Mouse (Mus musculus): Measurements from ENCODE around the gene Ptpn12. TPM values are rescaled to one million over a fixed set of nuclear protein-coding genes. Genes with fewer than 3 reads are reported as not detected.

The Ptpn12 gene
- polyA plus RNA-seq, 1 experiment: 32.8 TPM

GRCm38 (mm10) chr5:20997555-20997954 is 58.2 kb downstream of the Ptpn12 start:
- WGBS: 93% methylated on average over 6 of the region's 6 CpGs
- peaks cover 52% of the 10 kb centered on the region for H3K36me3 ChIP-seq (ENCODE audit: control insufficient read depth, insufficient read depth, low read length)
- TF ChIP-seq POLR2A (IDR thresholded peaks at IDR 0.05; ENCODE audit: low read depth, low read length): no peak
- TF ChIP-seq CTCF (IDR thresholded peaks at IDR 0.05; ENCODE audit: extremely low read depth, insufficient read length, insufficient replicate concordance, low read depth, low read length): no peak
- H3K27ac ChIP-seq (ENCODE audit: insufficient read depth, low read depth, low read length): no peak overlapping the region
- H3K27me3 ChIP-seq (ENCODE audit: control insufficient read depth, insufficient read depth, low read length): no peaks in the 10 kb centered on the region
- H3K4me1 ChIP-seq (ENCODE audit: control insufficient read depth, insufficient read depth, insufficient read length, low read length): no peaks in the 10 kb centered on the region
- H3K4me3 ChIP-seq (ENCODE audit: low read depth, low read length): no peak overlapping the region

GRCm38 (mm10) chr5:20990062-20990809 is 65.5 kb downstream of the Ptpn12 start:
- no peak for TF ChIP-seq CTCF (IDR thresholded peaks at IDR 0.05; ENCODE audit: extremely low read depth, insufficient read length, insufficient replicate concordance, low read depth, low read length)
- TF ChIP-seq POLR2A (IDR thresholded peaks at IDR 0.05; ENCODE audit: low read depth, low read length): no peak
- Histone ChIP-seq H3K36me3 (ENCODE audit: control insufficient read depth, insufficient read depth, low read length) (peaks cover 38% of the 10 kb centered on the region), H3K4me1 (ENCODE audit: control insufficient read depth, insufficient read depth, insufficient read length, low read length) (no peaks in the 10 kb centered on the region; the same call in 1 of the 2 replicates)

GRCm38 (mm10) chr5:20986271-20986670 is 69.4 kb downstream of the Ptpn12 start:
- no peaks in the 10 kb centered on the region for H3K27me3 ChIP-seq (ENCODE audit: control insufficient read depth, insufficient read depth, low read length)
- TF ChIP-seq CTCF (IDR thresholded peaks at IDR 0.05; ENCODE audit: extremely low read depth, insufficient read length, insufficient replicate concordance, low read depth, low read length) (no peak), POLR2A (IDR thresholded peaks at IDR 0.05; ENCODE audit: low read depth, low read length) (no peak)
- 93% methylated on average over 8 of the region's 8 CpGs for WGBS
- no peaks in the 10 kb centered on the region; the same call in 1 of the 2 replicates for H3K4me1 ChIP-seq (ENCODE audit: control insufficient read depth, insufficient read depth, insufficient read length, low read length)
- no peak overlapping the region for H3K4me3 ChIP-seq (ENCODE audit: low read depth, low read length)
- H3K36me3 ChIP-seq (ENCODE audit: control insufficient read depth, insufficient read depth, low read length): peaks cover 23% of the 10 kb centered on the region
- H3K27ac ChIP-seq (ENCODE audit: insufficient read depth, low read depth, low read length): no peak overlapping the region

More at GRCm38 (mm10) chr5:20990062-20990809, 65.5 kb downstream of the Ptpn12 start:
- WGBS: 45% methylated on average over 8 of the region's 8 CpGs
- H3K4me3 ChIP-seq (ENCODE audit: low read depth, low read length): no peak overlapping the region
- peak overlapping the region; percentile 30; the same call in 1 of the 2 replicates for H3K27ac ChIP-seq (ENCODE audit: insufficient read depth, low read depth, low read length)
- no peaks in the 10 kb centered on the region for H3K27me3 ChIP-seq (ENCODE audit: control insufficient read depth, insufficient read depth, low read length)

DNA sequence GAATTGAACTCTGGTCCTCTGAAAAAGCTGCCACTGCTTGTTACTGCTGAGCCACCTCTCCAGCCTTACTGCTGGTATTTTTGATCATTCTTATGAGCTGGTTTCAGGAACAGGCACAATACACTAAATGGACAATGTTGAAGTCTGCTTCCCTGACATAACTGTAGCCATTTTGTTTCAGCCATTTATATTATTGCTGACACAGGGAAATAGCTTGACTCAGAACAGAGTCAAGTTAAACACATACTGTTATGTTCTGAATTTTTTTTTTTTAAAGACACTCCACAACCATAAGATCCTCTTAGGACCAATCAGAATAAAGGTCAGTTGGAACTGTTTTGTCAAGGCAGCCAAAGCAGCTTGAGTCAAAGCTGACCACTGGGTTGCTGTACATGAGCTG is 72.2 kb downstream of the Ptpn12 start:
- H3K4me3 ChIP-seq (ENCODE audit: low read depth, low read length): no peak overlapping the region
- no peaks in the 10 kb centered on the region for H3K4me1 ChIP-seq (ENCODE audit: control insufficient read depth, insufficient read depth, insufficient read length, low read length)
- H3K27ac ChIP-seq (ENCODE audit: insufficient read depth, low read depth, low read length): no peak overlapping the region
- peaks cover 19% of the 10 kb centered on the region for H3K36me3 ChIP-seq (ENCODE audit: control insufficient read depth, insufficient read depth, low read length)
- no peak for TF ChIP-seq POLR2A (IDR thresholded peaks at IDR 0.05; ENCODE audit: low read depth, low read length)
- TF ChIP-seq CTCF (IDR thresholded peaks at IDR 0.05; ENCODE audit: extremely low read depth, insufficient read length, insufficient replicate concordance, low read depth, low read length): no peak
- H3K27me3 ChIP-seq (ENCODE audit: control insufficient read depth, insufficient read depth, low read length): no peaks in the 10 kb centered on the region

- 85% methylated on average over 4 of the region's 4 CpGs for WGBS
- TF ChIP-seq POLR2A (IDR thresholded peaks at IDR 0.05; ENCODE audit: low read depth, low read length) (no peak), CTCF (IDR thresholded peaks at IDR 0.05; ENCODE audit: extremely low read depth, insufficient read length, insufficient replicate concordance, low read depth, low read length) (no peak)
- H3K36me3 ChIP-seq (ENCODE audit: control insufficient read depth, insufficient read depth, low read length): no peaks in the 10 kb centered on the region
Observed at GRCm38 (mm10) chr5:20974690-20975089, 81.0 kb downstream of the Ptpn12 start.

GRCm38 (mm10) chr5:20973999-20974398 is 81.7 kb downstream of the Ptpn12 start:
- H3K27ac ChIP-seq (ENCODE audit: insufficient read depth, low read depth, low read length): no peak overlapping the region
- no peaks in the 10 kb centered on the region for H3K27me3 ChIP-seq (ENCODE audit: control insufficient read depth, insufficient read depth, low read length)
- H3K36me3 ChIP-seq (ENCODE audit: control insufficient read depth, insufficient read depth, low read length): no peaks in the 10 kb centered on the region

More at GRCm38 (mm10) chr5:20974690-20975089, 81.0 kb downstream of the Ptpn12 start:
- H3K27ac ChIP-seq (ENCODE audit: insufficient read depth, low read depth, low read length): no peak overlapping the region
- no peaks in the 10 kb centered on the region for H3K27me3 ChIP-seq (ENCODE audit: control insufficient read depth, insufficient read depth, low read length)
- H3K4me3 ChIP-seq (ENCODE audit: low read depth, low read length): no peak overlapping the region
- H3K4me1 ChIP-seq (ENCODE audit: control insufficient read depth, insufficient read depth, insufficient read length, low read length): no peaks in the 10 kb centered on the region

DNA sequence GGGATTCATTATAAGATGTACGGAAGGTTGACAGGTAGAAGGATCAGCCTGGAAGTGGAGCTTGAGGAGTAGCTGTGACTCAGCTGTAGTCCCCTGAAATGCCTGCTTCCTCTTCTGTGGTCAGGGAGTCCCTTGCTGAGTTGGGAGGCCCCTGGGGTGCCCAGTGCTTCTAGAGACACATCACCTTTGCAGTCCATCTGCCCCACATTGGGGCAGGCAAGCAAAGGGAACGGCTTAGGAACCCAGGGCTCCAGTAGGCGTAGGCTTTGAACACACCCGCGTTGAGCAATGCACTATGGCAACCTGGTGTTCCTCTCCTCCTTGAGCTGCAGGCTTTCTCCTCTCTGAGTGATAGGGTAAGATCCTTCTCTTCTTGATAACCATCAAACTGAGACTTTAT is 82.6 kb downstream of the Ptpn12 start:
- TF ChIP-seq POLR2A (IDR thresholded peaks at IDR 0.05; ENCODE audit: low read depth, low read length) (no peak), CTCF (IDR thresholded peaks at IDR 0.05; ENCODE audit: extremely low read depth, insufficient read length, insufficient replicate concordance, low read depth, low read length) (no peak)
- no peaks in the 10 kb centered on the region for H3K36me3 ChIP-seq (ENCODE audit: control insufficient read depth, insufficient read depth, low read length)
- no peaks in the 10 kb centered on the region for H3K4me1 ChIP-seq (ENCODE audit: control insufficient read depth, insufficient read depth, insufficient read length, low read length)
- no peaks in the 10 kb centered on the region for H3K27me3 ChIP-seq (ENCODE audit: control insufficient read depth, insufficient read depth, low read length)
- 63% methylated on average over 5 of the region's 5 CpGs for WGBS
- no peak overlapping the region for H3K27ac ChIP-seq (ENCODE audit: insufficient read depth, low read depth, low read length)
- H3K4me3 ChIP-seq (ENCODE audit: low read depth, low read length): no peak overlapping the region

More at GRCm38 (mm10) chr5:20973999-20974398, 81.7 kb downstream of the Ptpn12 start:
- 52% methylated on average over 7 of the region's 7 CpGs for WGBS
- H3K4me1 ChIP-seq (ENCODE audit: control insufficient read depth, insufficient read depth, insufficient read length, low read length): no peaks in the 10 kb centered on the region
- no peak overlapping the region for H3K4me3 ChIP-seq (ENCODE audit: low read depth, low read length)
- TF ChIP-seq CTCF (IDR thresholded peaks at IDR 0.05; ENCODE audit: extremely low read depth, insufficient read length, insufficient replicate concordance, low read depth, low read length): no peak
